Comparison of ENCODE assay signal across 16 mouse cellular contexts in the genomic region with DNA sequence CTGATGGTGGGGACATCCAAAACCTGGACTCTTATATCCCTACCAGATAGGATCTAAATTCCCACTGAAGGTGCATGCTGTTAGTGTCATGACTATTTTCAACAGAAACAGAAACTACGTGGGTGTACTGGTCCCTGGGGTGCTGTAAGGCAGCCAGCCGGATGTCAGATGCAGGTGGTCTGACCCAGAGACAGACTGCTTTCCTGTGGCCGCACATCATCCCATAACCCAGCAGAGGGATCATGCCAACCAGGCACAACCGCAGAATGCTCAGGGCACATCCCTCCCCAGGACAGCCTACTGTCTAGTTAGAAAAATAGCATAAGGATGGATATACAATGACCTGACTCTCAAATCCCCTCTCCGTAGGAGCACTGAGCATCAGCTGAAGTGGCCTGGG. TPM values are rescaled to one million over a fixed set of nuclear protein-coding genes. Genes with fewer than 3 reads are reported as not detected.
A peak's percentile ranks its signal among the peaks of the same experiment; 100 is the strongest.
DNase-seq lines count a peak whose midpoint lies in the region; ATAC-seq lines count a peak whose summit lies in the region.
"Had no signal": no experiment of that assay in that cellular context is flagged by ENCODE, and none has a peak within 500 bp of the region (broad histone marks: within the 10 kb centered on the region; RNA-seq: fewer than 3 reads in every experiment).

No protein-coding gene starts in this region.

- no peak overlapping the region for H3K27ac ChIP-seq in neural tube, embryonic 14.5 days (ENCODE audit: low read depth, low read length)
- H3K27ac ChIP-seq: heart, embryonic 15.5 days; hindbrain, embryonic 15.5 days; limb, embryonic 12.5 days; macrophage had no signal

- H3K9me3 ChIP-seq in neural tube, embryonic 14.5 days (ENCODE audit: control insufficient read depth, low read length): no peaks in the 10 kb centered on the region
- H3K9me3 ChIP-seq: G1E; heart, embryonic 15.5 days; hindbrain, embryonic 15.5 days; limb, embryonic 12.5 days had no signal

- H3K4me2 ChIP-seq in neural tube, embryonic 14.5 days (ENCODE audit: low read depth, low read length): peak overlapping the region; percentile 4; the same call in 1 of the 2 replicates
- H3K4me2 ChIP-seq: heart, embryonic 15.5 days; hindbrain, embryonic 15.5 days; limb, embryonic 12.5 days had no signal

- no peaks in the 10 kb centered on the region for H3K27me3 ChIP-seq in neural tube, embryonic 14.5 days (ENCODE audit: control insufficient read depth, insufficient read depth, low read length)
- H3K27me3 ChIP-seq: heart, embryonic 15.5 days; hindbrain, embryonic 15.5 days; limb, embryonic 12.5 days had no signal

- H3K36me3 ChIP-seq in neural tube, embryonic 14.5 days (ENCODE audit: control insufficient read depth, insufficient read depth, low read length): no peaks in the 10 kb centered on the region
- H3K36me3 ChIP-seq: G1E; heart, embryonic 15.5 days; hindbrain, embryonic 15.5 days; limb, embryonic 12.5 days had no signal

- no peak overlapping the region for H3K4me3 ChIP-seq in neural tube, embryonic 14.5 days (ENCODE audit: low read depth, low read length)
- H3K4me3 ChIP-seq: heart, embryonic 15.5 days; hindbrain, embryonic 15.5 days; limb, embryonic 12.5 days had no signal

- WGBS in neural tube, embryonic 14.5 days: 57% methylated on average over 5 of the region's 5 CpGs

- peaks cover 4% of the 10 kb centered on the region; the same call in 1 of the 2 replicates for H3K4me1 ChIP-seq in neural tube, embryonic 14.5 days (ENCODE audit: control insufficient read depth, insufficient read depth, low read length)
- H3K4me1 ChIP-seq: heart, embryonic 15.5 days; hindbrain, embryonic 15.5 days; limb, embryonic 12.5 days had no signal

- peak; percentile 9 to 17 for DNase-seq in cerebellum, postnatal 10 days
- DNase-seq in cerebellum, postnatal 4 days (ENCODE audit: low spot score in 2 of 2): no peak
- no peak for DNase-seq in neural tube, embryonic 10.5 days (ENCODE audit: extremely low spot score, low spot score)
- peak; percentile 28 to 68 for DNase-seq in spleen, postnatal 4 days (ENCODE audit: low spot score in 2 of 2)
- no peak for DNase-seq in cerebellum, adult 9-10 months
- DNase-seq in adrenal gland, postnatal 4 days (ENCODE audit: low spot score in 2 of 2): no peak
- DNase-seq: cerebellum, adult 11 months; kidney, adult 8-10 months; kidney, postnatal 4 days had no signal

- no peak; the same call in 1 of the 2 replicates for ATAC-seq in neural tube, embryonic 14.5 days (ENCODE audit: low read depth)
- ATAC-seq in inflammation-experienced regulatory T-cells, adult 6 months: peak; percentile 46

- H3K9ac ChIP-seq in neural tube, embryonic 14.5 days (replicated peaks; ENCODE audit: low read depth, low read length): no peak overlapping the region
- H3K9ac ChIP-seq: heart, embryonic 15.5 days; hindbrain, embryonic 15.5 days; limb, embryonic 12.5 days had no signal

RNA-seq across cellular contexts. Expression of gene Zbtb18, which starts 14.3 kb away (rescaled TPM):
- polyA plus RNA-seq in neural tube, embryonic 14.5 days (2014; fragmentation: Nextera tagmentation; extraction: Ambion mirVana): 3.0 and 6.7 TPM in 2 replicates
- polyA plus RNA-seq in inflammation-experienced regulatory T-cells, adult 6 months (2017; shearing (Covaris generic)): 1 to 10 TPM in 2 of 3 experiments, under 1 TPM in 1; 0.63 to 3.9 (median 2.1) TPM
- total RNA-seq in adrenal gland, postnatal 4 days (2021): 10 to 100 TPM; 32.3 to 36.5 TPM

Comparison
In these comparisons a context has a peak if more than half of its experiments do, and no peak if none do; other contexts are left out.
1. DNase-seq: peak in cerebellum, postnatal 10 days (2 of 2) and spleen, postnatal 4 days (2 of 2); none in cerebellum, postnatal 4 days (0 of 2), neural tube, embryonic 10.5 days (single experiment), cerebellum, adult 9-10 months (single experiment) and adrenal gland, postnatal 4 days (0 of 2).